Mouse (Mus musculus): ENCODE results near the gene Itgb3bp.
A peak's percentile ranks its signal among the peaks of the same experiment; 100 is the strongest.

DNA sequence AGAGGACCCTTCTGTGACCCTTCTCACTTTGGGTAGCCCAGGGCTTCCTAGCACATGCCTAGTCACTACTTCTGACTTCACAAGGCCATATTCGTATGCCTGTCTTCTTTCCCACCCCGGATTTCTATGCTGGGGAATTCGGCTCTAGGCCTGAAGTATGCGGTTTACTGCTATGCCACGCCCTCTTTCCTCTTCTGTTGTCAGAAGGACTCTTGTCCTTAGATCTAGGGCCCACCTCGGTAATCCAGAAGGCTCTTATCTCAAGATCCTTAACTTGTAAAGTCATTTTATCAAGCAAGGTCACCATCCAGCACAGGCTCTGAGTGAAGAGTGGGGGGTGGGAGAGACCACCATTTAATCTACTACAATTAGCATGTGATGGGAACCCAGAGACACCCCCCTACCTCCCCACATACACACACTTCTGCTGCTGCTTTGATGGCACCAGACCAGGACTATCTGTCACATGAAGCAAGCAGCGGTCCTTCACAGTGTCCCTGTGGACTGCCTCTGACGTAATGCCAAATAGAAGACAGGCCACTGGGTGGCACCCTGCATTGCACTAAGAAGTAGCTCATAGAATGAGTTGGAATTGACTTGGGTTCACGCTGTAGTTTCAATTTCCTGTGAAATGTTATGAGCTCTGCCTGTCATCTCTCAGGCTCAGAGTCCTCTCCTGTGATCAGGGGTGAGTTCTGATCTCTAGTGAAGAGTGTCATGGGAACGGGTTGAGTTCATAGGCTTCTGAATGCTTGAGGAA is 12.2 kb upstream of the Itgb3bp start:
- TF ChIP-seq CTCF (IDR thresholded peaks at IDR 0.05; ENCODE audit: borderline replicate concordance, insufficient read depth, low read depth, low read length) (peak; percentile 26; the same call in 1 of the 2 replicates), POLR2A (IDR thresholded peaks at IDR 0.05; ENCODE audit: borderline replicate concordance, insufficient read depth, low read length) (no peak)

Measured in cerebellum, adult 2 months (tissue).